Mouse (Mus musculus) testis, adult 2 months (tissue): ENCODE results near the gene Phlpp1.

Experiments used
- CTCF ChIP-seq: fragments of 200-500 bp; IDR thresholded peaks from 2 replicates; pipeline ENCODE4 v1.5.1; 2012; ENCODE audit warnings: low read depth, mild to moderate bottlenecking, inconsistent platforms, low read length, moderate library complexity; ENCODE audit not compliant: control insufficient read depth, insufficient read depth, insufficient replicate concordance
- POLR2A ChIP-seq: fragments of 200-500 bp; IDR thresholded peaks from 2 replicates; pipeline ENCODE4 v1.6.1; 2012; ENCODE audit warnings: low read depth, mild to moderate bottlenecking, inconsistent platforms, low read length, moderate library complexity; ENCODE audit not compliant: control insufficient read depth

- TF ChIP-seq CTCF = no peak
- TF ChIP-seq POLR2A = no peak
Measured at GRCm38 (mm10) chr1:106145565-106146190, 25.9 kb upstream of the Phlpp1 start.
